Mouse (Mus musculus): ENCODE data around the gene Gpatch2.

GRCm38 (mm10) chr1:187267601-187268000, 52.3 kb downstream of the Gpatch2 start:
- TF ChIP-seq CTCF (IDR thresholded peaks at IDR 0.05; ENCODE audit: insufficient read depth, low read length) (no peak), POLR2A (IDR thresholded peaks at IDR 0.05; ENCODE audit: borderline replicate concordance, extremely low read depth, low read depth, low read length) (no peak)

All from lung, adult 2 months (tissue).